Mouse (Mus musculus): Measurements from ENCODE around the gene Meis2. TPM values are rescaled to one million over a fixed set of nuclear protein-coding genes. Genes with fewer than 3 reads are reported as not detected.

Gene Meis2
- polyA plus RNA-seq, 1 experiment from 2014 or later: 52.8 TPM

GRCm38 (mm10) chr2:115919141-115920071 lies 146.2 kb downstream of the Meis2 start:
- H3K9me3 ChIP-seq (replicated peaks; ENCODE audit: low read length): no peaks in the 10 kb centered on the region
- DNase-seq (ENCODE audit: low spot score): no peak
- H3K36me3 ChIP-seq (ENCODE audit: insufficient read depth, low read length): peaks cover 5% of the 10 kb centered on the region; the same call in 1 of the 2 replicates
- ATAC-seq (replicated peaks; ENCODE audit: low FRiP score, low read depth): no peak
- H3K27ac ChIP-seq: no peak overlapping the region
- WGBS: 83% methylated on average over 14 of the region's 14 CpGs
- no peaks in the 10 kb centered on the region for H3K27me3 ChIP-seq (ENCODE audit: insufficient read depth, low read length)
- no peak overlapping the region for H3K4me2 ChIP-seq (ENCODE audit: low read length)
- TF ChIP-seq CTCF (IDR thresholded peaks at IDR 0.05; ENCODE audit: low read depth): no peak
- no peak overlapping the region for H3K9ac ChIP-seq (ENCODE audit: low read depth, low read length)
- H3K4me1 ChIP-seq (replicated peaks; ENCODE audit: insufficient read depth, low read length): peaks cover 3% of the 10 kb centered on the region; the same call in 1 of the 2 replicates
- no peak overlapping the region for H3K4me3 ChIP-seq (replicated peaks; ENCODE audit: low read depth, low read length)

GRCm38 (mm10) chr2:115918561-115918960 lies 147.1 kb downstream of the Meis2 start:
- no peaks in the 10 kb centered on the region for H3K27me3 ChIP-seq (ENCODE audit: insufficient read depth, low read length)
- no peak for DNase-seq (ENCODE audit: low spot score)
- H3K36me3 ChIP-seq (ENCODE audit: insufficient read depth, low read length): peaks cover 5% of the 10 kb centered on the region; the same call in 1 of the 2 replicates
- no peak overlapping the region for H3K4me3 ChIP-seq (replicated peaks; ENCODE audit: low read depth, low read length)
- no peak for ATAC-seq (replicated peaks; ENCODE audit: low FRiP score, low read depth)
- H3K27ac ChIP-seq: no peak overlapping the region
- no peaks in the 10 kb centered on the region for H3K9me3 ChIP-seq (replicated peaks; ENCODE audit: low read length)
- no peak overlapping the region for H3K4me2 ChIP-seq (ENCODE audit: low read length)
- no peak overlapping the region for H3K9ac ChIP-seq (ENCODE audit: low read depth, low read length)
- peaks cover 3% of the 10 kb centered on the region; the same call in 1 of the 2 replicates for H3K4me1 ChIP-seq (replicated peaks; ENCODE audit: insufficient read depth, low read length)
- TF ChIP-seq CTCF (IDR thresholded peaks at IDR 0.05; ENCODE audit: low read depth): no peak

- Histone ChIP-seq H3K27ac (no peak overlapping the region), H3K4me2 (ENCODE audit: low read length) (no peak overlapping the region), H3K36me3 (ENCODE audit: insufficient read depth, low read length) (peaks cover 11% of the 10 kb centered on the region), H3K9ac (ENCODE audit: low read depth, low read length) (no peak overlapping the region), H3K4me1 (replicated peaks; ENCODE audit: insufficient read depth, low read length) (peaks cover 3% of the 10 kb centered on the region; the same call in 1 of the 2 replicates), H3K9me3 (replicated peaks; ENCODE audit: low read length) (no peaks in the 10 kb centered on the region), H3K4me3 (replicated peaks; ENCODE audit: low read depth, low read length) (no peak overlapping the region), H3K27me3 (ENCODE audit: insufficient read depth, low read length) (no peaks in the 10 kb centered on the region)
- DNase-seq (ENCODE audit: low spot score): no peak
- no peak for TF ChIP-seq CTCF (IDR thresholded peaks at IDR 0.05; ENCODE audit: low read depth)
- ATAC-seq (replicated peaks; ENCODE audit: low FRiP score, low read depth): no peak
- 67% methylated on average over 4 of the region's 4 CpGs for WGBS
Observed at GRCm38 (mm10) chr2:115914539-115914938, 151.1 kb downstream of the Meis2 start.

GRCm38 (mm10) chr2:115912948-115913529 lies 152.6 kb downstream of the Meis2 start:
- peaks cover 6% of the 10 kb centered on the region; the same call in 1 of the 2 replicates for H3K36me3 ChIP-seq (ENCODE audit: insufficient read depth, low read length)
- no peak overlapping the region for H3K9ac ChIP-seq (ENCODE audit: low read depth, low read length)
- H3K27me3 ChIP-seq (ENCODE audit: insufficient read depth, low read length): no peaks in the 10 kb centered on the region
- no peak for TF ChIP-seq CTCF (IDR thresholded peaks at IDR 0.05; ENCODE audit: low read depth)
- 59% methylated on average over 7 of the region's 7 CpGs for WGBS
- H3K4me3 ChIP-seq (replicated peaks; ENCODE audit: low read depth, low read length): no peak overlapping the region
- H3K4me2 ChIP-seq (ENCODE audit: low read length): no peak overlapping the region
- H3K27ac ChIP-seq: no peak overlapping the region
- ATAC-seq (replicated peaks; ENCODE audit: low FRiP score, low read depth) (no peak), DNase-seq (ENCODE audit: low spot score) (no peak)
- H3K9me3 ChIP-seq (replicated peaks; ENCODE audit: low read length): no peaks in the 10 kb centered on the region
- peaks cover 3% of the 10 kb centered on the region; the same call in 1 of the 2 replicates for H3K4me1 ChIP-seq (replicated peaks; ENCODE audit: insufficient read depth, low read length)

- 60% methylated on average over 17 of the region's 17 CpGs for WGBS
- no peak overlapping the region for H3K4me3 ChIP-seq (replicated peaks; ENCODE audit: low read depth, low read length)
- H3K4me2 ChIP-seq (ENCODE audit: low read length): no peak overlapping the region; the same call in 1 of the 2 replicates
- no peak for TF ChIP-seq CTCF (IDR thresholded peaks at IDR 0.05; ENCODE audit: low read depth)
- H3K4me1 ChIP-seq (replicated peaks; ENCODE audit: insufficient read depth, low read length): peaks cover 3% of the 10 kb centered on the region; the same call in 1 of the 2 replicates
- ATAC-seq (replicated peaks; ENCODE audit: low FRiP score, low read depth): peak; percentile 84
- H3K9ac ChIP-seq (ENCODE audit: low read depth, low read length): no peak overlapping the region
- H3K36me3 ChIP-seq (ENCODE audit: insufficient read depth, low read length): peaks cover 6% of the 10 kb centered on the region; the same call in 1 of the 2 replicates
- no peaks in the 10 kb centered on the region for H3K27me3 ChIP-seq (ENCODE audit: insufficient read depth, low read length)
- no peak for DNase-seq (ENCODE audit: low spot score)
- no peaks in the 10 kb centered on the region for H3K9me3 ChIP-seq (replicated peaks; ENCODE audit: low read length)
- no peak overlapping the region for H3K27ac ChIP-seq
Observed at GRCm38 (mm10) chr2:115911913-115912642, 153.6 kb downstream of the Meis2 start.

GRCm38 (mm10) chr2:115910217-115910616 lies 155.4 kb downstream of the Meis2 start:
- Histone ChIP-seq H3K9me3 (replicated peaks; ENCODE audit: low read length) (no peaks in the 10 kb centered on the region), H3K4me3 (replicated peaks; ENCODE audit: low read depth, low read length) (no peak overlapping the region), H3K27ac (no peak overlapping the region), H3K9ac (ENCODE audit: low read depth, low read length) (no peak overlapping the region), H3K4me2 (ENCODE audit: low read length) (no peak overlapping the region), H3K4me1 (replicated peaks; ENCODE audit: insufficient read depth, low read length) (no peaks in the 10 kb centered on the region), H3K36me3 (ENCODE audit: insufficient read depth, low read length) (peaks cover 6% of the 10 kb centered on the region; the same call in 1 of the 2 replicates), H3K27me3 (ENCODE audit: insufficient read depth, low read length) (no peaks in the 10 kb centered on the region)
- WGBS: 80% methylated on average over 4 of the region's 4 CpGs
- ATAC-seq (replicated peaks; ENCODE audit: low FRiP score, low read depth) (no peak), DNase-seq (ENCODE audit: low spot score) (no peak)
- TF ChIP-seq CTCF (IDR thresholded peaks at IDR 0.05; ENCODE audit: low read depth): no peak

Data from kidney, postnatal 0 days (tissue).